Mouse (Mus musculus) myocyte (in vitro differentiated cells): ENCODE measurements around the gene Plgrkt.

ENCODE experiments used
- CEBPB ChIP-seq: IDR thresholded peaks from 2 replicates; pipeline ENCODE4 v1.6.1; 2011; ENCODE audit warnings: mild to moderate bottlenecking, moderate library complexity; ENCODE audit not compliant: poor library complexity, insufficient read depth, severe bottlenecking
- E2F4 ChIP-seq: IDR thresholded peaks from one replicate; pipeline ENCODE4 v1.6.1; 2011; ENCODE audit warnings: mild to moderate bottlenecking, control low read depth, moderate library complexity; ENCODE audit not compliant: insufficient read depth
- MAX ChIP-seq: IDR thresholded peaks from one replicate; pipeline ENCODE4 v1.6.1; 2011; ENCODE audit warnings: low read depth, mild to moderate bottlenecking, control low read depth
- MYOD1 ChIP-seq, 3 experiments: IDR thresholded peaks; one replicate each; pipeline ENCODE4 v1.6.1; 2011; ENCODE audit warnings: control low read depth in 2 of 3, low read depth in 2 of 3, mild to moderate bottlenecking in 2 of 3, moderate library complexity in 1 of 3; ENCODE audit not compliant: insufficient read length in 2 of 3, control insufficient read depth in 1 of 3
- MYOG ChIP-seq, 3 experiments: IDR thresholded peaks; one replicate each; pipeline ENCODE4 v1.6.1; 2011; ENCODE audit warnings: control low read depth in 2 of 3, low read depth in 2 of 3, mild to moderate bottlenecking in 2 of 3; ENCODE audit not compliant: insufficient read length in 2 of 3, control insufficient read depth in 1 of 3, insufficient read depth in 1 of 3
- POLR2A ChIP-seq: IDR thresholded peaks from one replicate; pipeline ENCODE4 v1.6.1; 2011; ENCODE audit warnings: low read depth, mild to moderate bottlenecking, control low read depth, moderate library complexity; ENCODE audit not compliant: insufficient read length
- POLR2AphosphoS2 ChIP-seq: IDR thresholded peaks from one replicate; pipeline ENCODE4 v1.6.1; 2011; ENCODE audit warnings: low read depth, control low read depth; ENCODE audit not compliant: insufficient read length
- REST ChIP-seq: IDR thresholded peaks from one replicate; pipeline ENCODE4 v1.6.1; 2011; ENCODE audit warnings: mild to moderate bottlenecking, control low read depth, moderate library complexity; ENCODE audit not compliant: insufficient read depth, insufficient read length
- TCF12 ChIP-seq: IDR thresholded peaks from one replicate; pipeline ENCODE4 v1.6.1; 2011; ENCODE audit warnings: mild to moderate bottlenecking, control low read depth; ENCODE audit not compliant: poor library complexity, insufficient read depth, severe bottlenecking
- TCF3 ChIP-seq: IDR thresholded peaks from one replicate; pipeline ENCODE4 v1.6.1; 2011; ENCODE audit warnings: low read depth, control low read depth; ENCODE audit not compliant: insufficient read length
- USF1 ChIP-seq: IDR thresholded peaks from one replicate; pipeline ENCODE4 v1.6.1; 2011; ENCODE audit warnings: low read depth, mild to moderate bottlenecking, control low read depth, moderate library complexity

GRCm38 (mm10) chr19:29372621-29373020 is 5.4 kb upstream of the Plgrkt start:
- TF ChIP-seq POLR2A: no peak
- TF ChIP-seq TCF12: no peak
- TF ChIP-seq USF1: no peak
- no peak for TF ChIP-seq E2F4
- TF ChIP-seq REST: no peak
- no peak for TF ChIP-seq MAX
- TF ChIP-seq MYOG (IDR thresholded peaks at IDR 0.05; ENCODE audit: control insufficient read depth in 1 of 3, insufficient read depth in 1 of 3, insufficient read length in 2 of 3, low read depth in 2 of 3): no peak
- TF ChIP-seq TCF3: no peak
- TF ChIP-seq CEBPB: no peak
- TF ChIP-seq POLR2AphosphoS2: no peak
- TF ChIP-seq MYOD1 (IDR thresholded peaks at IDR 0.05; ENCODE audit: control insufficient read depth in 1 of 3, insufficient read length in 2 of 3, low read depth in 2 of 3): no peak
